Mouse (Mus musculus) naive thymus-derived CD4-positive, alpha-beta T cell, adult 2 months (primary cell): ENCODE results near the gene Zbed3.

Source experiments
- DNase-seq: peaks from one replicate; pipeline ENCODE4 v3.0.0-alpha.2; 2011; ENCODE audit warnings: low read depth

Gene Zbed3

DNA sequence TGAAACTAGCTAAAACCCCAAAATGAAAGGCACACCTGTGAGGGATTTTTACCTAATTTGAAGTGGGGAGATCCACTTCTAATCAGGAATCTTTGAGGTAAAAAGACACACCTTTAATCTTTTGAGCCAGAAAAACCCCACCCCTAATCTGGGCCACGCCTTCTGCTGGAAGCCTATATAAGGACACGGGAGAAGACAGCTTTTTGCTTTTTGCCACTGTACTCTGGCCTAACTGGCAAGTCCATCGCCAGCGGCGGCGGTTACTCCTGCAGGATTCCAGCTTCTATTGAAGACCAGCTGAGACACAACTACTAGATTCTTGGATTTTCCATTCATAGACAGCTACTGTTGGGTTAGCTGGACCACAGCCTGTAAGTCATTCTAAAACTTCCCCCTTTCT is at the start of gene Zbed3:
Gene Zbed3, plus strand, starts transcription at position 213 of the 400 bp plus-strand sequence.
- DNase-seq = no peak

DNA sequence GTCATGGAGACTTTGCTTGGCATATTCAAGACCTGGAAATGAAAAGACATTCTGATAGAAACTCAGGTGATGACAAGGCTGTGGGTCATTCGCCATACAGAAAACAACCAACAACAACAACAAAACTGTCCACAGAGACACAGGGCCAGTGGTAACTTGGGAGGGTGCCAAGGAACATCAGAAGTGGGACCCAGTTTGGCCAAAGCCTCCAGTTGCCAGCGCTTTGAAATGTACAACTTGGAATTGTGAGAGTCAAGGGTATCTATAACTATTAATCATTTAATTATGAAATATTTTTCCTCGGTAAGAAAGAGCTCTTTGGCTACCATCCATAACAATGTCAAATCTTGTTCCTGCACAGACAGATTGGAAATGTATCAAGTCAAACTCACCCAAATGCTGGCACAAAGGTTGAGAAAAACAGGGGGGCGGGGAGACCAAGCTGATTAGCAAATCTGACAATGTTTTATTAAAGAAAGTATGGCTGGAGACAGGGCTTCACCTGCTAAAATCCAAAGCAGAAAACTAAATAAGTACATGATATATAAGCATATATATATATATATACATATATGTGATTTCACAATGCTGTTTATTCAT is 44.9 kb upstream of the Zbed3 start:
- no peak for DNase-seq

DNA sequence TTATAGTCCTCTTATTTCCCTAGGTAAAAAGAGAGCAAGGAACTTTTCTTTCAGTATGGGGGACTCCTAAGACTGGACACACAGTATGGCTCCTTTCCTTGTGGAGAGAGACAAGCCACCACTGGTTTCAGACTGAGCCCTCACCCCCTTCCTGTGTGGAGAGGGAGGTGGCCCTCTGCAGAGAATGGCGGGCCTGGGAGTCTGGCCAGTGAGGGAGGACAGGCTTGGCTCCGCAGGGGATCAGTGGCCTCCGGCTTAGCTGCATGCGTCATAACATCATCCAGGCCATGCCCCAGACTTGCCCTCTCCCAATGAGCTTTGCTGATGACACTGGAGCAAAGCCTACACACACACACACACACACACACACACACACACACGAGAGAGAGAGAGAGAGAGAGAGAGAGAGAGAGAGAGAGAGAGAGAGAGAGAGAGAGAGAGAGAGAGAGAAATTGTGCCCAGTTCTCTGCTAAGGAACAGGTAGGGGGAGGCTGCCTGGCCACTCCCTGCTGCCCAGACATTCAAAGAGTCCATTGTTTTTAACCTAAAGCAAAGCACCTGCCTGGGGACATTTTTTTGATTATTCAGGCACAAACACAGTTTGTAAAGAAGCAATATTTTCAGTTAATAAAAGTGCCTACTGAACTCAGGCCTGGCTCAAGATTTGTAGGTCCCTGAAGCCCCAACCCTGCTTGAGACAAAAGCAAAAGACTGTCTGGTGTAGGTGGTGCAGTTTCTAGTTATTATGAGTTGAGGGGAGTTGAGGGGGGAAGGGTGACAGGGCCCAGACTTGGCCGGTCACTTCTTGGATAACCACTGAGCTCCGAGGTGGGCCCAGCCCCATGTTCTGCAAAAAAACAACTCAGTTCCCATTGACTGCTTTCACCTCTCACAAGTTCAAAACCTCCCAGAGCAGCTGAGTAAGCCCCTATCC is 41.4 kb upstream of the Zbed3 start:
- DNase-seq = no peak

DNA sequence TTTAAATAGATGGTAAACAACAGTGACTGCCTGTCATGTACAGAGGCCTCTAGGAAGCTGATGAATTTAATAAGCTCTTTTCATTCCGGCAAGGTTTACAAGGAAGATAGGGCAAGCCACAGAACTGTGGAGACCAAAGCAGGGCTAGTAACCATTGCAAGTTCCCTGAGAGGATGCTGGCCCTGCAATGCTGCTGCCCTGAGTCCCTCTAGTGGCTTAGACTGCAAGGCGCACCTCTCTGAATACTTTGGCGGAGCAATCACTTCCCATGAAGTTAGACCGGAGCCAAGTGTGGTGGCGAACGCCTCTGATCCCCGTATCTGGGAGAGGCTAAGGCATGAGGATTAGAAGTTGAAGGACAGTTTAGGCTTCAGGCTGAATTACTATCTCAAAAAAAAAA is 36.4 kb upstream of the Zbed3 start:
- peak; percentile 9 for DNase-seq

DNA sequence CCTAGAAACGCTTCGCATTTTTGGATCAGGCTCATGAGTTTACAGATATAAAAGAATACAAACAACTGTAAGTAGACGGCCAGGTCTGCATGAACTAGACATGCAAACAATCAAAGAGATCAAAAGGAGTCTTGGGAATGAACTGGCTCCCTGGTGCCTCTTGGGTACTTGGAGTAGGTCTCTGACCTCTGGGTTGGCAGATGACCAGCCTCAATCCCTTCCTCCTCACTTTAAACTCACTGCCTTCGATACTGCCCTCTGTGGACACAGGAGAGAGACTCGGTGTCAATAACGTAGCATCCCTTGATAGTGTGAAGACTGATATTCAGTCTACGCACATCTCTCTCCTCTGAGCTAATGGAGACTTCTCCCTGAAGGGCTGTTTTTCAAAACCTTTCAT is 35.4 kb upstream of the Zbed3 start:
- no peak for DNase-seq

DNA sequence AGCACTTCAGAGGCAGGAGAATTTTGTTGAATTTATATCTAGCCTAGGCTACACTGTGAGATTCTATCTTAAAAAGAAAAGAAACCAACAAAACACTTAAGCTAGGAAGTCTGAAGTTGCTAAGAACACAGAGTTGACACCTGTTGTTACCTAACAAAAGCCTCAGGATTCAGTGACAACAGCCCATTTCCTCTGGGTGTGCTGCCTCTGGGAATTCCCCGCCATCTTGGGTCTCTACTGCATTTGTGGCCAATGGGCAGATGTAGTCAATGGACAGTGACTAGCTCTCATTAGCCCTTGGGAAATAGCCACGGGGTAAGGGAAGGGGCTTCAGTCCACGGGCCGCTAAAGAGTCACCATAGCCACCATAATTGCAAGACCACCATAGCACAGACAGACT is 31.4 kb upstream of the Zbed3 start:
- DNase-seq = no peak

DNA sequence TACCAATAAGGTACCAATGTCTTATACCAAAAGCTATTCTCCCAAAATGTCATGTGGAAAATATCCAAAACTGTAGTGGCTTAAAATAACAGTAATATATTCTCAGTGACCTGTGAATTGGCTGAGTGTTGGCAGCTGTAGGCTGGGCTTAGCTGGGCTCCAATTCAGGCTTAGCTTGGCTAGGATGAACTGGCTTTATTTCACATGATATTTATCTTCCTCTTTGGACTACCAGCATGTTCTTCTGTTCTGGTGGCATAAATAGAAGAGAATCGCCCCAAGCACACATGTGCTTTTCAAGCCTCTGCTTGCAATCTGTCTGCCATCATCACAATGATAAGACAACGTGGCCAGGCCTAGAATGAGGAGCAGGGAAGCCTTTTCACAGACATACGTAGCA is 23.5 kb upstream of the Zbed3 start:
- DNase-seq = no peak

DNA sequence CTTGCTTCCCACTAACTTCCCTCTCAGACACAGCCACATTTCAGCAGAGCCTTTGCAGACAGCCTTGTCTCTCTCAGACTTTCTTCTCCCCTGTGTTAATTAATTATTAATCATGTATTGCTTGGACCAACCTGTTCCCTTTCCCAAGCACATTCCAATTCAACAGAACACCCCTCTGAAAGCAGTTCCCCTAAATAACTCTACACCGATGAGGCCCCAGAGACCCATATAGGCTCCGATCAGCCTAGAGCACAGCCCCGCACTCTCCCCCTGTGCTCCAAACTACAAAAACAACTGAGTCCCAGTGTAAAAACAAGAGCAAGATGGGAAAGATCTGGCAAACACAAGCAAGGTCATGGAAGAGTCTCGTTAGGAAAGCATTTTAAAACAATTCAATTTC is 16.8 kb upstream of the Zbed3 start:
- DNase-seq = no peak

DNA sequence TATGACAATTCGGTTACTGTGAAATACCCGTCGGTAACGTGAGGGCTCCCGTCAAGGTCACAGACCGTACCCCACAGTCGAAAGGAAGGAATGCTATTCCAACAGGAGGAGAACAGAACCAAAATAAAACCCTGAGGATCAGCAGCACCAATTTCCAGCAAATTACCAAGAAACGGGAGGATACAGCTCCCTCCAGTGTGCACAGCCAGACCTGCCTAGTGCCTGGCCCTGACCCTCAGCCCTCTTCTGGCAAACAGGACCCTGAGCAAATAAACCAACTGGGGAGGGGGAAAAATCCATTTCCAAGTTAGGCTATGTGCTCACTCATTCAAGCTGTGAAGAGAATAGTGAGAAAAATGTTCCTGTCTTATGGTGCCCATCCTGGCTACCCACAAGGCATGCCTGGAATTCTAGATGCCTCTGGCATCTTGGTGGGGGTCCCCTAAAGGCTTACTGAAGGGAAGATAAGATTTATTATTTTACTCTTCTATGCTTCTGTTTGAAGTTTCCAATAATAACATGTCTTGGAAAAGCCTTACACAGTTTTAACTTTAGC is 16.2 kb upstream of the Zbed3 start:
- DNase-seq = no peak

DNA sequence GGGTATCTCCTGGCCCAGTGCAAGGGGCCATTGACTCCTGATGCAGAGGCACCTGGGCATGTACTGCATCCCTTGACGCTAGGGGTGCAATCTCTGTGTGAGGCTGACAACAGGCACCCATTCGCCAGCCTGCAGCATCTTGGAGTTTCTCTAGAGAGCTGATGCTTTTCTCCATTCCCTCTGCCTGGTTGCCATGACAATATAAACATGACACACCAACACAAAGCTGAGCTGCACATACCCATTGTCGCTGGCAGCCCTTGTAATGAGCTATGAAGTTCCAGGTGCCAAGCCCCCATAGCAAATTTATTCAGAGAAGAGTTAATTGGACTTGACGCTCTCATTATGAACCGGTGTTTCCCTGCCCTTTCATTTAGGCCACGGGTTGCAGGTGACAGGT is 11.4 kb upstream of the Zbed3 start:
- DNase-seq = no peak

DNA sequence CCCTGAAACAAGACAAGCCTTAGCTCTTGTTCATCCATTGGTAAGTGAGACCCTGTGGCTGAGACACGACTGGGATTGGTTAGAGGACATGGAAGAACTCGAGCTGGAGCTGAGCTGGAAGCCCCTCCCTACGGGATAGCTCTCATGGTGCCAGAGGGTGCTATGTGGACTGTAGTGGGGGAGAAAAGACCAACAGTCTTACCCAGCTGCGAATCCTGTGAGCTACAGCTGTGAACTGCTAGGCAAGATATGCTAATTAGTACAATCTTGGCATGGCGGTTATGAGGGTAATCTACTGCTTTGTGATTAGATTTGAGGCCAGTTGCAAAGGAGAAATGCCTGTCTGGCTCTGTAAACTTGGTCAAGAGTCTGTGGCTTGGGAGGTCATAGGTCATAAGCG is 4.3 kb upstream of the Zbed3 start:
- DNase-seq = no peak

DNA sequence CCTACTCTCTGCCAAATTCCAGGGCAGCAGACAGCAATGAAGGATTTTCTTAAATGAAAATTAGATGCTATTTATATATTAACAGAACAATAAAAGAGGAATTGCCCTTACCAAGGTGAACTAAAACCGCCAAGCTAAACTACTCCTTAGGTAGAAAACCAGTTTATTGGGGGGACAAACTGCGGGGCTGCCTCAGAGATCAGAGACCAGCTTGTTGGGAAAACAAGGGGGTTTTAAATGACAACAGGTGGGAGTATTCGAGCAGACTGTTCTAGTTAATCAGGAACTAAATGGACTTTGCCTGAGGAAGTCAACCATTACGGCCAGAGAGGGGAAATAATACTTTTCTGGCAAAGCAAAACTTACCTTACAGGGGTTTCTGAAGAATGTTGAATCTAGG is 3.0 kb upstream of the Zbed3 start:
- DNase-seq = no peak

DNA sequence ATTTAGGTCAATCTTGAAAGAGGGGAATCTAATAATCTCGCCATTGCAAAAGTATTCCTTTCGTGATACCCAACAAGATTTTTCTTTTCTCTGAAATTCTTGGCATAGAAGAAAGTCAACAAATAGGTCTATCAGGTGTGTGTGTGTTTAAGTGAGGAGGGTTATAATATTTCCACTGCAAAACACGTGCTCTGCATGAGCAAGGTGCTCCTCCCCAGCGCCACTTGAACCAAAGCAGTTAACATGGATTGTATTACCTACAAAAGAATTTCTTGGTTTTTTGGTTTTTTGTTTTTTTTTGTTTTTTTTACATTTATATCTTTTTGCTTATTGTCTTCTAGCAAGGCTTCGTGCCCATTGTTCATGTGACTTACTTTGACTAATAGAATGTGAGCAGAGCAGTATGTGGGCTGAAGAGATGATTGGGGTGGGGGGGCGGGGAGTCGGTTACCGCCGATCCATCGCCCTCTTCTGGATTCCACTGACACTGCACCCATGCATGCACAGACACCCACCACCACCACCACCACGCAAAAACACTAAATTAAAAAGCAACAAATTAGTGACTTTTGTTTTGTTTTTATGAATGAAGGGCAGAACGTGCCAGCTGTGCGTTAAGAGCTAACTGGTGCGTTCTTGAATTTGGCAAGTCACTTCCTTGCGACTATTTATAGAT is 676 bp downstream of the Zbed3 start:
- peak; percentile 61 for DNase-seq

DNA sequence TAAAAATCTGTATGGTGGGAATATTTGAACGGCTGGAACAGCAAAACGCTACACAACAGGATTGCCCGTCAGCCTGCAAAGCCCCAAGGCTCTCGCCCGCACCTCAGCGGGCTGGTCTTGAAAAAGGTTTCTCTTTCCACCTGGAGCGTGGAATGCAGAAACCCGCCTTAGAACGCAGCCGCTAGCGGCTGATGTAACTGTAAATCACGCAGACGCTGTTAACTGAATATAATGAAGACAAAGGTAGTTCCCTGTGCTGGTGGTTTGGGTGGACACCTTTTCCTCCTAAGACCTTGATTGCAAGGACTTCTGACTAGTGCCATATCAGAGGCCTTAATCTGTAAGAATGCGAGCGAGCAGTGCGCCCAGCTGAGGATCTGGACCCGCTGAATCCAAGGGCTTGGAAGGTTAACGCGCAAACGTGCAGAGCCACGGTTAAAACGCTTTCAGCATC is 1.2 kb downstream of the Zbed3 start:
- peak; percentile 54 for DNase-seq

DNA sequence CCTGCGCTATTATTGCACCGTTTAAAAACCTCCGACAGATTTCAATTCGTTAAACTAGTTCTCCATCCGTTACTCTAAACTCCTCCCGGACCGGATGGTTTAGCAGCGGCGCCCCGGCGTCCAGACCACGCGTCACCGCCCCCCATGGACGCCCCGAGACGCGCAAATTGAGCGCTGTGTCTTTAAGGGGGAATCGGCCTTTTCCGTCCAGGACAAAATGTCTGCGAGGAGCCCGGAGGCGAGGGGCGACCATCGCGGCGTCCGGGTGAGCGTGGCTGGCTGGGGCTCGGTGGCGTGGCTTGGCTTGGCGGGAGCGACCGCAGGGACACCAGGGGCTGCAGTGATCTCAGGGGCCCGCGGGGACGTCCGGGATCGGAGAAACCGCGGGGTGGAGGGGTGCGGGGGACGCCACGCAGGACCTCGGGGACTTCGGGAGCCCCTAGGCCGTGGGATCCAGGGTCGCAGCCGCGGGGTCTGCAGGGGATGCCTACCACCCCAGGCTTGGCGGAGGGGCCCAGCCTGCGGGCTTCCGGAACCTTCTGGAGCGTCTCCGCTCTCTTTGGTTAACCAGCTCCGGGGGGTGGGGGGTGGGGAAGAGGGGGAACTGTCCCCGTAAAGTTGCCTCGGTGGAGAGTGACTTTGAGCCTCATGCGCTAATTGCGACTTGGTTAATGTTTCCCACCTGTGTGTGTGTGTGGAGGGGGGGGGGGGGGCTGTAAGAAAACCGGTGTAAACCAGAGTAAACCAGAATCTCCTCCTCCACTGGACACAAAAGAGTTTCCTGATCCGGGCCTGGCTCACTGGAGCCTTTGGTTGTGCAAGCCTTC is 1.9 kb downstream of the Zbed3 start:
- DNase-seq = peak; percentile 54

DNA sequence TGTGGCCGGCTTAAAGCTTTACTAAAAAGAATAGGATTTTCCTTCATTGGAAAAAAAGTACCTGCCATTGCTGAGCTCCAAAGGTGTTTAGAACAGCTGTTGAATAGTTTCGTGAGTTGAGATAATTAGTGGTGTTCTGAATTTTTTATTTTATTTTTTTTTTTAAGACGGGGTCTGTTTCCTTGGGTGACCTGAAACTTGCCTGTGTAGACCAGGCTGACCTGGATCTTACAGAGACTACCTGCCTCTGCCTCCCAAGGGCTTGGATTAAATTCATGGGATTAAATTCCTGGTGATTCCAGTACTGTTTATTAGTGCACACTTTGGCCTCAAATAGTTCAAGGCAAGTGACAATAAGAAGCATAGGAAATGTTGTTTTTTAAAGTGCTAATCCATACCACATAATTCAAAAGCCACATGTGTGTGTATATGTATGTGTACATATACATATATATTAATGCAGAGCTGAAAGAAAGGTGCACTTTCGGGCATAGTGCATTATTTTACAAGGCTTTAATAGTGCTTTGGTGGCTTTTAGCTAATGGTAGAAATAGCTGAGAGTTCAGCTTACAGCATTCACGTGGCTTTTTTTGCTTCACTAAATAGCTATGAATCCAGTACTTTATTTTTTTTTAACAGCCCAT is 2.6 kb downstream of the Zbed3 start:
- no peak for DNase-seq

DNA sequence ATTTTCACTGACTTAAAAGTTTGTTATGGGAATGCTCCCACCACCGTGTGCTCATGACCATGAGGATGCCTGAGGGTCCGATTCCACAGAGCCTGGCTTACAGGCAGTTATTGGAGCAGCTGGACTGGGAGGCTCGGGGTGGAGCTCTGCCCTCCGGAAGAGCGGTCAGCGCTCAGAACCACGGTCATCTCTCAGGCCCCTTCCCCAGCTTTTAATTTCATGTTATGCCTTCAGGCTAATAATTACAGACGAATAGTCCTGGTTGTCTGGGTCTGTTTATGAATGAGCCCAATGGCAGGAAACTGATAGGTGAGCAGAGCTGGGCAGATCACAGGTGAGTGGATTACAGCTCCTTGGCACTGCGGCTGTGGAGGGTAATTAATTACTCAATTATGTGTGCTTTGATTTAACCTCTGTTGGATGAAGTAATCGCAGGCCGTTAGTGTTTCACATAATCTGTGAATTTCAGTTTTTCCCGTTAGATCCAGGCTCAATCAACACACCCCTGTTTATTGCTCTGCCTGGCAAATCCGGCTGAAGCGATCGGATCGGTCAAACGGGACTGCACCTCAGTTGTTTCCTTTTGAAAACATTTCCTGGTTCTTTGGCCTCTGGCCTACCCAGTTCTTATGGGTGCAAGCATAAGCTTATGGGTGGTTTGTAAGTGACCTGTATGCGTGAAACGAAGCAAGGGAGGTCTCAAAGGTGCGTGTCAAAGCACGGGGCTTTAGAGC is 3.4 kb downstream of the Zbed3 start:
- no peak for DNase-seq

DNA sequence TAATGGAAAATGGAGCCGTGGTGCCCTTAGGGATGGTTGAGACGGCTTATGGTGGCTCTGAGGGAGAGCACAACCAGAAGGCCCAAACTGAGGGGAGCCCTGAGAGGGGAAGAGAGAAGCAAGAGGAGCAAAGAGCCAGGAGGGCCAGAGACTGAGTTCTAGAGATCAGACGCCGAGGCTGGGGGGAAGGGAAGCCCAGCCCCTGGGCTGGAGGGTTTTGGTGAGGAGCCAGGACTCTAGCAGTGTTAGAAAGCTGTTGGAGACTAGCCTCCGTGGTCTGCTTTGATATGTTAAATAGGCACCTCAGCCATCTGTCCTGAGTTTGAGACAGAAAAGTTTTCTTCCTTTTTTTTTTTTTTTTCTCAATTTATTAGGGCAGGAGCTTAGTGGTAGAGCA is 3.9 kb downstream of the Zbed3 start:
- DNase-seq = no peak

DNA sequence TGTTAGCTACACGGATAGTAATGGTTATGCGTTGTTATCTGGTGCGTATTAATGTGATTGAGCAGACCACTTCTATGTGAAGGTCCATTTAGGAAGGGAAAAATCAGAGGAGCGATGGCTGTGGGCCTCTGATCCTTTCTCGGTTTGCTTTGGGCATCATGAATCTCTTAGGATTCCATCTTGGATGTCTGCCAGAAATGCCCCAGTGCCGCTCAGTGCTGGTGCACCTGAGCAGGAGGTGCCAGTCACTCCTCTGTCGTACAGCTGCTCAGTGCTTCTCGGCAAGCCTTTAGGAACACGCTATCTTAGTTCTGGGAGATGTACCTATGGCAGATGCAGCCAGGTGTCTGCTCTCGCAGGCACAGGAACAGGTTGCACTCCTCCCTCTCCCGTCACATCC is 5.4 kb downstream of the Zbed3 start:
- no peak for DNase-seq

DNA sequence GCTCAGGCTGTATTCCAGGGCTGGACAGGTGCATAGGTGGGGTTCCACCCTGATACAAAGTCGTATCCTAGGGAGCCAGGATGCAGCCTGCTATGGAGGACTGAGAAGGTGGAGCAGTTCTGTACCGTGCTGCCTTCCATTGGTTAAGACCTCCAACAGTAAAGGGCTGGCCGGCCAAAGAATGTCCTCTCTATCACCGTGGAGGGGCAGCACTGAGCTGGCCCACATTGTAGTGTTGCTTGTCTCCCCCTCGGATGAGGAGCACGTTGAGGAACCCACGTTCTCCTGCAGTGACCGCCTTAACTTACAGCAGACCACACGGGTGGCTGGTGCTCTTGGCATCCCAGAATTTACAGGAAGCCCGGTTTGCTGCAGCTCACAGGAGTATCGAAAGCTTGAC is 7.1 kb downstream of the Zbed3 start:
- DNase-seq = no peak
